Mouse (Mus musculus) spleen, postnatal 4 days (tissue): ENCODE measurements around the gene Blmh.

Source experiments
- DNase-seq, 2 experiments: peaks; one replicate each; pipeline ENCODE4 v3.0.0; 2022; ENCODE audit warnings: low spot score in 2 of 2

Gene Blmh

GRCm38 (mm10) chr11:76924759-76925236 lies at the start of gene Blmh:
TSS of gene Blmh (plus strand) at chr11:76924809.
- no peak for DNase-seq

- peak in 1 of 2 experiments; percentile 19 for DNase-seq
These were observed 44.8 kb upstream of the Blmh start for GRCm38 (mm10) chr11:76879816-76880215.

- DNase-seq, result no peak
These were observed 40.2 kb upstream of the Blmh start for GRCm38 (mm10) chr11:76884451-76884850.

DNA sequence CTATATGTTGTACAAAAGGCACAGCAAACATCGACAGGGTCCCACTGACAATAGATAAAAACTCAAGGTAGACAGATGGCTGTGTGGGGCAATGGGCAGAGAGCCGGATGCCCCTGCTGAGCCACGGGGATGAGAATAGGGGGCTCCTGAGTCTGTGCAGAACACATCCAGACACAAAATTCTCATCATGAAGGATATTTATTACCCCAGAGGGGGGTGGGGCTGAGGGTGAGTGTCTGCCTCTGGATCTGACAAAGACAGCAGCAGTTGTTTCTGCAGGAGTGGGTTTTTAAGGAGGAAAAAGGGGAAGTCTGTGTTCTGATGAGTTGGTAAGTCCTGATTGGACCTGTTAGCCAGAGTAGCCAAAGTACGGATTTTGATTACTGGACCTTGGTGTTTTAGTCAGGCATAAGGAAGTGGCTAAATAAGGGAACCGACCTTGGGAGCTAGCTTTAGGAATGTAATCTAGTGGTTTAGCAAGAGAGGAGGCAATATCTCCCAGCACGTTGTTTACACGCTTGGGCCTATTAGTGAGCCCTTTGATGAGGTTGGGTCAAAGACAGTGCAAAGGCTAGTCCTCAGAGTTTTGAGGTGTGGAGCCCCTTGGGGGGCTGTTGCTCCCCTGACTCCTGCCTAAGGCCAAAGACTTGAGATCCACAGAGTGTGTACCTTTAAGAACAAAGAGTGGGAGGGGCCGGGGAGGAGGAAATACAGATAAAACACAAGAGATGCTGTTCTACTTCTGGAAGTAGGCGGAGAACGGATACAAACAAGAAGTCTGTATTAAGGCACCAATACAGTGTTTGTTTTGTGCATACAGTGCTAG lies 35.1 kb upstream of the Blmh start:
- DNase-seq, result no peak

DNA sequence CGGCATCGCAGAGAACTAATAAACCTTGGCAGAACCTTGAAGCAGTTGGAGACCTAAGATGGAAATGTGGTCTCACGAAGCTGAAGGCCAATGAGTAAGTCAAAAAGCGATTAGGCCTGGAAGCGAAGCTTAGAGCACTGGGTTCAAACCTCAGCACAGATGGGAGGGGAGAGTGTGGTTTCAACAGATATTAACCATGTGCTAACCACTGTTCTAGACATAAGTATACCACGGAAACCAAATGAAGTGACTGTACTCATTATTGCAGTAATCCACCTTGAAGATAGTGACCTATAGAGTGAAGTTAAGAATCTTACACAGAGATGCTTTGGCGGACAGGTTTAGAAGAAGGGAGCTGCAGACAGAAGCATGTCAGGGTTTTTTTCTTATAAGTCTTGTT lies 33.4 kb upstream of the Blmh start:
- no peak for DNase-seq

GRCm38 (mm10) chr11:76891738-76892349 lies 32.8 kb upstream of the Blmh start:
- no peak for DNase-seq

DNA sequence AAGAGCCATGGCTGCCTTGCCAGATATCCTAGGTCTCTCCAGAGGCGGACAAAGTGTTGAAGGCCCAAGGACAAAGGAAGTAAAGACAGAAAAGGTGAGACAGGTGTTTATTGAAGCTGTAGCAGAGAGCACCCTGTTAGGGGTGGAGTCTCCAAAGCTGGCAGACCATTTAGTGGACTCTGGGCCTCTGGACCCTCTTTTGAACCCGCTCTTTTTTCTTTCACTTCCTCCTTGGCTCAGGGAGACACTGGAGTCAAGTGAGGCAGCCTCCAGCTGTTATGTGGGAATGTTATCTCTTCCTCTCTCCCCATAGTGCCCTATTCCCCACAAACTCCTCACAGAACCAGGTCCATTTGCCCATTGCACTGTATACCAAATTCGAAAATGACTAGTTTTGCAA lies 31.6 kb upstream of the Blmh start:
- no peak for DNase-seq

GRCm38 (mm10) chr11:76893570-76893969 lies 31.0 kb upstream of the Blmh start:
- DNase-seq, result no peak

GRCm38 (mm10) chr11:76894240-76894639 lies 30.4 kb upstream of the Blmh start:
- peak in 1 of 2 experiments; percentile 25 for DNase-seq

DNA sequence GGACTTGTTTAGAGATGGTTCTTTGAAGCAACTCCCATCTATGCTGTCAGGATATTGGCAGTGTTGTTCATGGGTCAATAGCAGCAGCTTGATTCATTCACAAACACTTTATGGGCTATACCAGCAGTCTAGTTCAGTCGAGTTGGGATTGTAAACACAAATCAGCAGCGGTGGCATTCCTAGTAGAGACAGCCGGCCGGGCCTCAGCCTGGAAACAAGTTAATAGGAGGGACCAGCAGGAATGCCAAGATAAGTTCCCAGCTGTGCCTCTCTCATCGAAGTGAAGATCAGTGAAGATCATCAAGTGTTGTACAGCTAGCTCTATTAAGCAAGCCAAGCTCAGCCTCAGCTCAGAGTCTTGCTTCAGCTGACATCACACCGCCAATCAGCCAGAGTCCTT lies 28.2 kb upstream of the Blmh start:
- no peak for DNase-seq

DNA sequence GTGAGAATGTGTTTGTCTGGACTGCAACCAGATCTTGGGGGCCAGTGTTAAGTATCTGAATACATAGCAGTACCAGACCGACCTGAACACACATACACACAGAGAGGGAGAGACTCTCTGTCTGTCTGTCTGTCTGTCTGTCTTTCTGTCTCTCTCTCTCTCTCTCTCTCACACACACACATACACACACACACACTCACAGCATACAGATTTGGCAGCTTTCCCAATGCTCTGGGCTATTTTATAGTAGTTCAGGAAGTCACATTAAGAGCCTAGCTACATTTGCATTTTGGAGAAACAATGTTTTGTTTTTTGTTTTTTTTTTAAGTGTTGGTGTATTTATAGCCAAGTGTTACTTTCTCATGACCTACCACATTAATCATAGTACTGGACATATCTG lies 27.5 kb upstream of the Blmh start:
- DNase-seq, result no peak

DNA sequence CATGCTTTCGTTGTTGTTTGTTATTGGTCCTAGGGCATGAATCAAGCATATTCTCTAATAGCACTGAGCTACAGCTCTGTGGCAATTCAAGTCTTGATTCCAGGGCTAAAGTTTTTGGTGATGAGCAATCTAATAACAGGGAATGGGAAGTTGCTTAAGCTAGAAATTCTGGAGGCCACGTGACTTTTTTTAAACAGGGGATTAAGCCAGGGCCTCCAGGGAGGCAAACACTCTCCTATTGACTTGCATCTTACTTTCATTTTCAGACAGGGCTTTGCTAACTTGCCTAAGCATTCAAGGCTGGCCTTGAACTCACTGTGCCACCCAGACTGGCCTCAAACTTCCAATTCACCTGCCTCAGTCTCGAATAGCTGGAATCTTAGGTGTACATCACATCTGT lies 26.7 kb upstream of the Blmh start:
- no peak for DNase-seq

DNA sequence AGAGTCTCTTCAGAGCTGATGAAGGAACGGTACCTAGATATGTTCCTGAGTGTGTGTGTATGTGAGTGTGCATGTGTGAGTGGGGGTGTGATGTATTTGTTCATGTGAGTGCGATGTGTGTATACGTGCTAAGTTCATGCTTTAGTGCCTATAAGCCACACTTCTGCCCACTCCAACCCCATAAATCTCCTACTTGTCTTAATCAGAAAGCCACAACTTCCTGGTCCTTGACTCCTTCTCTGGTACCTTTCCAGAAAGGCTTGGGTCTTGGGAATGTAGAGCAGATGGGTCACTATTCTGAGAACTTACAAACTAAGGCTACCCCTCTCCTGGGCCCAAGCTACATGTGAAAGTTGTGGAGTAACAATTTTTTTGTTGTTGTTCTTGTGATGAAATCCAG lies 25.9 kb upstream of the Blmh start:
- DNase-seq, result no peak

- no peak for DNase-seq
These were observed 24.6 kb upstream of the Blmh start for GRCm38 (mm10) chr11:76899758-76900738.

GRCm38 (mm10) chr11:76901579-76902361 lies 22.8 kb upstream of the Blmh start, which contains the start of gene Tmigd1:
TSS of gene Tmigd1 (plus strand) at chr11:76902159.
- DNase-seq, result no peak

GRCm38 (mm10) chr11:76904340-76904739 lies 20.3 kb upstream of the Blmh start:
- DNase-seq, result no peak

GRCm38 (mm10) chr11:76908651-76909050 lies 16.0 kb upstream of the Blmh start:
- no peak for DNase-seq

DNA sequence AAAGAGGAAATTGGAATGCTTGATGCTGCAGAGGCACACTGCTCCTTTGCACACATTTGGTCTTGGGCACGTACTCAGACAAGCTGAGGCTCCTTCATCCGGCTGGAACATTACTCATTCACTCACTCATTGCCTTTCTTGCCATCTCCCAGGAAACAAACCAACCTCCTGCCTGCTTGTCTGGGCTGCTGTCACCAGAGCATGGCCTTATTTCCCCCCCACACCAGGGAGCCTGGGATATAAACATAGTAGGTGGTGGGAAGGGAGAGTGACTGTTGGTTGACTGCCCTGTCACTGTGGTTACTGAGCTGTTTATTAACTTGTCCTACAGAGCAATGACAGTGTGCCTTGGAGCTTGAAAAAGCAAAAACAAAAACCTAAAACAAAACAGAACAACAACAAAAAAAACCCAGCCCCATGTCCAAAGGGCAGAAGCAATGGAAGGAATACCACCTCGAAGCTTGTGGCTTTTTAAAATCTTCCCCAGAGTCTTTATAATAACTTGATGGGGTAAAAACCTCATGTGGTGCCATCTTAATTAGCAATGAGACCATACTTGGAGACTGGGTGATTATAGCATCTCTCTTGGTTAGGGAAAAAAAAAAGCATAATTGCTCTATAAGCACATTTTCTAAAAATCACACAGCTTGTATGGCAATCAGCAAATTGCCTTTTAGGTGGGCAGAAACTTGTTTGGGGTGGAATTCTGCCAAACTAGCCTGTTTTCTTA lies 13.1 kb upstream of the Blmh start:
- no peak for DNase-seq

GRCm38 (mm10) chr11:76912055-76912395 lies 12.6 kb upstream of the Blmh start:
- DNase-seq, result no peak

DNA sequence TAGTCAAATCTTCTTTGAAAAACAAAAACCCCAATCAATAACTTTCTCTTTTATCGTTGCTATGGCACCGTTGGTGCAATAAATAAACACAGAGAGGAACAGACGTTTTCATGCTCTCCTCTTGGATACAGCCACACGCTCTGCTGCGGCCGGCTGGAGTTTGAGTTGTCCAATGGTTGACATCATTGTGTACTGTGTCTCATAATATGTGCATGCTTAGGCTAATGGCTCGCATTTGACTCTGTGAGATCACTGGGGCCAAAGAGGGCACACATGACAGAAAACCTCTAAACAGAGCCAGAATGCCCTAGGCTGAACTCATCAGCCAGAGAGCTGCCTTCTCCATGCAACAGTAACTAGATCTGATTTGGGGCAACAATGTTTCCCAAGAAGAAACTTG lies 10.2 kb upstream of the Blmh start:
- no peak for DNase-seq
